Mouse (Mus musculus): ENCODE measurements around the gene Scnn1b. TPM values are rescaled to one million over a fixed set of nuclear protein-coding genes. Genes with fewer than 3 reads are reported as not detected.

The Scnn1b gene
- polyA plus RNA-seq, 1 experiment from 2014 or later = 0.49 TPM

DNA sequence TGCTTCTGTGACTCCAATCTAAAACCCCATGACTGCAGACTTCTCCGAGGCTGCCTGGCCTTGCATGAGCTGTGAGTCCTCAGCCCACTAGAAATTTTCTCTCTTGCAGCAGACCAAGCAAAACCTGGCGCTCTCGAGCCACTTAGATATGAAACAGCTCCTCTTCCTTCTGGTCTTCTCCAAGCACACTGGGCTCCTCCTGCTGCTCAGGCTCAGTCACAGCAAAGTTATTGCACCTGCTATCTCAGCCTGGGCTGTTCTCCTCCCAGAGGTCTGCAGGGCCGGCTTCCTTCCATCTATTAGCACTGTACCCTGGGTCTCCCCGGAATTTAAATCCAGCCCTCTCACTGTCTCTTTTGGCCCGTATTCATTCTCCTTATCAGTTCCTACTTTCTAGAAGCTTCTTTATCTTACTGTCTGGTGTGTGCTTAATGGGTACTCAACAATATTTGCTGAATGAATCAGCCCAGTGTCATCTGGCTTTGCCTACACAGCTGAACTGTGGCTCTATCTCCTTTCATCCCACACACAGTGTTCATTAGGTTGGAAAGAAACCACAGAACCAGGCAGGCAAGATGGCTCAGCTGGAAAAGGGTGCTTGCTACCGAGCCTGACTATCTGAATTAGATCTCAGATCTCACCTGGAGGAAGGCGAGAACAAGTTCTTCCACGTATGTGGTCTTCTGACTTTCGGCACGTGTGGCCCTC is 7.5 kb upstream of the Scnn1b start:
- Histone ChIP-seq H3K4me3 (ENCODE audit: low read depth, low read length) (no peak overlapping the region), H3K36me3 (ENCODE audit: control insufficient read depth, insufficient read depth, low read length) (no peaks in the 10 kb centered on the region), H3K27ac (ENCODE audit: low read length) (no peak overlapping the region), H3K27me3 (ENCODE audit: control insufficient read depth, insufficient read depth, low read depth, low read length) (no peaks in the 10 kb centered on the region), H3K9me3 (replicated peaks; ENCODE audit: control insufficient read depth, low read length, poor library complexity, severe bottlenecking) (no peaks in the 10 kb centered on the region), H3K9ac (ENCODE audit: low read depth, low read length) (no peak overlapping the region), H3K4me1 (ENCODE audit: control insufficient read depth, insufficient read depth, low read length) (no peaks in the 10 kb centered on the region), H3K4me2 (ENCODE audit: low read length) (no peak overlapping the region)
- ATAC-seq = no peak
- 85% methylated on average over 11 of the region's 11 CpGs for WGBS

DNA sequence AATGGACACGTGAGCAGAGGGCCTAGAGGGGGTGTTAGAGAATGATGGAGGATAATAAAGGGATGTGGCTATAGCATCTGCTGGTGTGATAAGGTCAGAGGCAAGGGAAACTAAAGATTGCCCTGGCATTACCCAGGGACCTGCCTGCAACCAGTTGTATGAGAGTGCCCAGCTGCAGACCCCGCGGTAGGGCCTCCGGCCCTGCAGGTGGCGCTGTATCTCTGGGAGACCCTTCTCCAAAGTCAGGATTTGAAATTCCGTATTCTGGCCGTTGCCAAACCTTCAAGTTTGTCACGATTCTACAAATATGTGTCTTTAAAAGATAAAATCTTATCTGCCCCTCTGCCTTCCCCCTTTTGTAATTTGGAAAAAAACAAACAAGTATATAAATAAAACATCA is 5.9 kb upstream of the Scnn1b start:
- H3K9me3 ChIP-seq (replicated peaks; ENCODE audit: control insufficient read depth, low read length, poor library complexity, severe bottlenecking) = no peaks in the 10 kb centered on the region
- no peaks in the 10 kb centered on the region for H3K36me3 ChIP-seq (ENCODE audit: control insufficient read depth, insufficient read depth, low read length)
- no peak overlapping the region for H3K4me2 ChIP-seq (ENCODE audit: low read length)
- no peaks in the 10 kb centered on the region for H3K4me1 ChIP-seq (ENCODE audit: control insufficient read depth, insufficient read depth, low read length)
- no peak overlapping the region for H3K27ac ChIP-seq (ENCODE audit: low read length)
- ATAC-seq = no peak
- H3K4me3 ChIP-seq (ENCODE audit: low read depth, low read length) = no peak overlapping the region
- WGBS = 86% methylated on average over 8 of the region's 8 CpGs
- no peak overlapping the region for H3K9ac ChIP-seq (ENCODE audit: low read depth, low read length)
- H3K27me3 ChIP-seq (ENCODE audit: control insufficient read depth, insufficient read depth, low read depth, low read length) = no peaks in the 10 kb centered on the region; the same call in 1 of the 2 replicates

GRCm38 (mm10) chr7:121871631-121872030 is 6.8 kb downstream of the Scnn1b start:
- H3K27me3 ChIP-seq (ENCODE audit: control insufficient read depth, insufficient read depth, low read depth, low read length) = no peaks in the 10 kb centered on the region
- no peak for ATAC-seq
- 88% methylated on average over 2 of the region's 3 CpGs for WGBS
- no peaks in the 10 kb centered on the region for H3K9me3 ChIP-seq (replicated peaks; ENCODE audit: control insufficient read depth, low read length, poor library complexity, severe bottlenecking)
- H3K9ac ChIP-seq (ENCODE audit: low read depth, low read length) = no peak overlapping the region
- no peaks in the 10 kb centered on the region for H3K4me1 ChIP-seq (ENCODE audit: control insufficient read depth, insufficient read depth, low read length)
- no peak overlapping the region for H3K4me3 ChIP-seq (ENCODE audit: low read depth, low read length)
- H3K4me2 ChIP-seq (ENCODE audit: low read length) = no peak overlapping the region
- H3K36me3 ChIP-seq (ENCODE audit: control insufficient read depth, insufficient read depth, low read length) = no peaks in the 10 kb centered on the region
- H3K27ac ChIP-seq (ENCODE audit: low read length) = no peak overlapping the region

DNA sequence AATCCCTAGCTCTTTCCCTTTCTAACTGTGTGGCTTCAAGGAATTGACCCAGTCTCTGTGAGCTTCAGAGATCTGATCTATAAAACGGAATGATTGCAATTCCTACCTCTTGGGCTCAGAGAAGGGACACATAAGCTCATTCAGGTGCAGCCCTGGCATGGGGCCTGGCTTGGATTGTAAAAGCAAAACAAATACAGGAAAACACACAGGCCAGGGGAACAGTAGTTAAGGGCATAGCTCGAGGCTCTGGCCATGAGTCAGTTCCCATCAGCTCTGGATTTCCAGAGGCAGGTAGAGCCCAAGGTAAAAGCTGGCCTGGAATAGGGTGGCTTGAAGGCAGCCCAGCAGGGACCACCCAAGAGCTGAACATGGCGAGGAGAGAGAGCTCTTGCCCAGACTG is 9.2 kb downstream of the Scnn1b start:
- 56% methylated on average over 3 of the region's 3 CpGs for WGBS
- no peaks in the 10 kb centered on the region for H3K27me3 ChIP-seq (ENCODE audit: control insufficient read depth, insufficient read depth, low read depth, low read length)
- H3K4me3 ChIP-seq (ENCODE audit: low read depth, low read length) = no peak overlapping the region
- no peak overlapping the region for H3K27ac ChIP-seq (ENCODE audit: low read length)
- no peaks in the 10 kb centered on the region for H3K36me3 ChIP-seq (ENCODE audit: control insufficient read depth, insufficient read depth, low read length)
- H3K9ac ChIP-seq (ENCODE audit: low read depth, low read length) = no peak overlapping the region
- H3K9me3 ChIP-seq (replicated peaks; ENCODE audit: control insufficient read depth, low read length, poor library complexity, severe bottlenecking) = no peaks in the 10 kb centered on the region
- H3K4me2 ChIP-seq (ENCODE audit: low read length) = no peak overlapping the region
- ATAC-seq = no peak
- no peaks in the 10 kb centered on the region for H3K4me1 ChIP-seq (ENCODE audit: control insufficient read depth, insufficient read depth, low read length)

DNA sequence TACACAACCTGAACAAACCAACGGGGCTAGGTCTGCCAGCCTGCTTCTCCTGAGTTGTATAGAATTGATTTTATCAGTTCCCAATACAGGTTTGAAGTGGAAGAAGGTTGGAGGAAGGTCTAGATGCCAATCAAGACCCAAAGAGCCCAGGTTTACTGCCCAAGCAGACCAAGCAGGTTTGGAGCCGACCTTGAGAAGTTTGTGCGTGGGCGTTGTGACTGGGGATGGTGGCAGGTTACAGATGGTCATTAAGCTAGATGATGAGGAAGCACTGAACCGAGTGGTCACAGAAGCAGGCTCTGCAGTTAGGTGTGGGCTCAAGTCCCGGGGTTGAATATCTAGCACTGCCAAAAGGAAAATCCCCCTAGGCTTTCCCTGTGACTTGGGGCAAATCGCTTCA is 9.9 kb downstream of the Scnn1b start:
- Histone ChIP-seq H3K27ac (ENCODE audit: low read length) (no peak overlapping the region), H3K4me3 (ENCODE audit: low read depth, low read length) (no peak overlapping the region), H3K9me3 (replicated peaks; ENCODE audit: control insufficient read depth, low read length, poor library complexity, severe bottlenecking) (no peaks in the 10 kb centered on the region), H3K4me1 (ENCODE audit: control insufficient read depth, insufficient read depth, low read length) (no peaks in the 10 kb centered on the region), H3K27me3 (ENCODE audit: control insufficient read depth, insufficient read depth, low read depth, low read length) (no peaks in the 10 kb centered on the region), H3K4me2 (ENCODE audit: low read length) (no peak overlapping the region), H3K9ac (ENCODE audit: low read depth, low read length) (no peak overlapping the region), H3K36me3 (ENCODE audit: control insufficient read depth, insufficient read depth, low read length) (no peaks in the 10 kb centered on the region)
- no peak for ATAC-seq
- WGBS = 87% methylated on average over 7 of the region's 7 CpGs

- WGBS = 86% methylated on average over 4 of the region's 4 CpGs
- H3K27me3 ChIP-seq (ENCODE audit: control insufficient read depth, insufficient read depth, low read depth, low read length) = no peaks in the 10 kb centered on the region
- no peak for ATAC-seq
- H3K9ac ChIP-seq (ENCODE audit: low read depth, low read length) = no peak overlapping the region
- no peak overlapping the region for H3K4me3 ChIP-seq (ENCODE audit: low read depth, low read length)
- no peak overlapping the region for H3K4me2 ChIP-seq (ENCODE audit: low read length)
- no peaks in the 10 kb centered on the region for H3K9me3 ChIP-seq (replicated peaks; ENCODE audit: control insufficient read depth, low read length, poor library complexity, severe bottlenecking)
- H3K36me3 ChIP-seq (ENCODE audit: control insufficient read depth, insufficient read depth, low read length) = no peaks in the 10 kb centered on the region
- no peaks in the 10 kb centered on the region for H3K4me1 ChIP-seq (ENCODE audit: control insufficient read depth, insufficient read depth, low read length)
- no peak overlapping the region for H3K27ac ChIP-seq (ENCODE audit: low read length)
These were observed 15.4 kb downstream of the Scnn1b start for GRCm38 (mm10) chr7:121880246-121880645.

DNA sequence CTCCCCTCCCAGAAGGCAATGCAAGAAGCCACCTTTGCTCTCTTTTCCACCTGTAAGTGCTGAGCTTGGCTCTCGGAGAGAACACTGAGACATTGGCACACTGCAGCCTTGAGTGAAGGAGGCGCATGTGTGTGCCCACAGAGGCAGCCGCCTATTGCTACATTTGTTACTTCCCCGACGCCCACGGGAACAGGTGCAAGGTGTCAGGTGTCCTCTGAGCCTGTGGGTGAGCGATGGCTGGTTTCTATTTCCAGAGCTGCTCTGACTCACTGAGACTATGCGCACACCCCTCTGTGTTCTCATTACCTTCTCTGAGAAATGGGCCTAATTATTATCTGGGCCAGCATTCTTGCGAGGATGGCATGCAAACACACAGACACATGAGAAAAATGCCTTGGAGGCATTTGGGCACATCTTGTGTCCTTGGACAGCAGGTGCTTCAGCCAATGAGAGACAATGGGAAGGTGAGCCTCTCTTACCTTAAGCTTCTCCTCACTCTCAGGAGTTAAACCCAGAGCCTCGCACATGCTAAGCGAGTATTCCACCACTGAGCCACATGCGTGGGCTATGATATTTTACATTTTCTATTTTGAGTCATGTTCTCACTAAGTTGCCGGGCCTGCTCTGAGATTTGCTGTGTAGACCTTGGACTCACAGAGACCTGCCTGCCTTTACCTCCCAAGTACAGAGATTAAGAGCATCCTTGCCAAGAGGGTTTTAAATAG is 26.0 kb downstream of the Scnn1b start:
- ATAC-seq = no peak
- no peaks in the 10 kb centered on the region for H3K4me1 ChIP-seq (ENCODE audit: control insufficient read depth, insufficient read depth, low read length)
- no peaks in the 10 kb centered on the region for H3K27me3 ChIP-seq (ENCODE audit: control insufficient read depth, insufficient read depth, low read depth, low read length)
- no peak overlapping the region for H3K27ac ChIP-seq (ENCODE audit: low read length)
- WGBS = 94% methylated on average over 13 of the region's 13 CpGs
- no peaks in the 10 kb centered on the region for H3K9me3 ChIP-seq (replicated peaks; ENCODE audit: control insufficient read depth, low read length, poor library complexity, severe bottlenecking)
- no peaks in the 10 kb centered on the region for H3K36me3 ChIP-seq (ENCODE audit: control insufficient read depth, insufficient read depth, low read length)
- no peak overlapping the region for H3K9ac ChIP-seq (ENCODE audit: low read depth, low read length)
- no peak overlapping the region for H3K4me2 ChIP-seq (ENCODE audit: low read length)
- H3K4me3 ChIP-seq (ENCODE audit: low read depth, low read length) = no peak overlapping the region

DNA sequence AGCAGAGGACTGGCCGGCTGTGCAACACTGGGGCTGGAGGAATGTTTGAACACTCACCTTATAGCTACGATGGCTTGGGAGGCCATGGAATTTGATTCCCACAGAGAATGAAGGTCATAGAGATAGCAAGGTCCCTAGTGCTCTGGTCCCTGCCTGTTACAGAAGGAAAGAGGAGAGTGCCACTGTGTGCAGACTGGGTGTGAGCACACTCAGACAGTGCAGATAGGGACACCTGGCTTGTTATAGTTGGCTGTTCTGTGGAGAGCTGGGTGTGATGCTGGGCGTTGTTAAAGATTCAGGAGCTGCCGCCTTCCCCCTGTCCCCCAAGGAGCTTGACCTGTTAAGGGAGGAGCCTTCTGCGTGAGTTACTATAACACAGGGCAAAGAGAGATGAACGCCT is 31.9 kb downstream of the Scnn1b start:
- no peak overlapping the region for H3K4me3 ChIP-seq (ENCODE audit: low read depth, low read length)
- no peaks in the 10 kb centered on the region for H3K9me3 ChIP-seq (replicated peaks; ENCODE audit: control insufficient read depth, low read length, poor library complexity, severe bottlenecking)
- no peak for ATAC-seq
- no peaks in the 10 kb centered on the region for H3K36me3 ChIP-seq (ENCODE audit: control insufficient read depth, insufficient read depth, low read length)
- WGBS = 50% methylated on average over 6 of the region's 6 CpGs
- no peaks in the 10 kb centered on the region for H3K4me1 ChIP-seq (ENCODE audit: control insufficient read depth, insufficient read depth, low read length)
- no peak overlapping the region for H3K4me2 ChIP-seq (ENCODE audit: low read length)
- H3K27me3 ChIP-seq (ENCODE audit: control insufficient read depth, insufficient read depth, low read depth, low read length) = no peaks in the 10 kb centered on the region
- no peak overlapping the region for H3K27ac ChIP-seq (ENCODE audit: low read length)
- no peak overlapping the region for H3K9ac ChIP-seq (ENCODE audit: low read depth, low read length)

GRCm38 (mm10) chr7:121899311-121899710 is 34.5 kb downstream of the Scnn1b start:
- Histone ChIP-seq H3K9ac (ENCODE audit: low read depth, low read length) (no peak overlapping the region), H3K4me2 (ENCODE audit: low read length) (peak overlapping the region; percentile 35), H3K27ac (ENCODE audit: low read length) (no peak overlapping the region), H3K4me3 (ENCODE audit: low read depth, low read length) (no peak overlapping the region), H3K9me3 (replicated peaks; ENCODE audit: control insufficient read depth, low read length, poor library complexity, severe bottlenecking) (no peaks in the 10 kb centered on the region), H3K36me3 (ENCODE audit: control insufficient read depth, insufficient read depth, low read length) (no peaks in the 10 kb centered on the region), H3K4me1 (ENCODE audit: control insufficient read depth, insufficient read depth, low read length) (no peaks in the 10 kb centered on the region), H3K27me3 (ENCODE audit: control insufficient read depth, insufficient read depth, low read depth, low read length) (no peaks in the 10 kb centered on the region)
- 8% methylated on average over 14 of the region's 14 CpGs for WGBS
- no peak for ATAC-seq

Measured in midbrain, embryonic 16.5 days (tissue).